19 mouse cellular contexts compared by ENCODE assay signal in the genomic region with DNA sequence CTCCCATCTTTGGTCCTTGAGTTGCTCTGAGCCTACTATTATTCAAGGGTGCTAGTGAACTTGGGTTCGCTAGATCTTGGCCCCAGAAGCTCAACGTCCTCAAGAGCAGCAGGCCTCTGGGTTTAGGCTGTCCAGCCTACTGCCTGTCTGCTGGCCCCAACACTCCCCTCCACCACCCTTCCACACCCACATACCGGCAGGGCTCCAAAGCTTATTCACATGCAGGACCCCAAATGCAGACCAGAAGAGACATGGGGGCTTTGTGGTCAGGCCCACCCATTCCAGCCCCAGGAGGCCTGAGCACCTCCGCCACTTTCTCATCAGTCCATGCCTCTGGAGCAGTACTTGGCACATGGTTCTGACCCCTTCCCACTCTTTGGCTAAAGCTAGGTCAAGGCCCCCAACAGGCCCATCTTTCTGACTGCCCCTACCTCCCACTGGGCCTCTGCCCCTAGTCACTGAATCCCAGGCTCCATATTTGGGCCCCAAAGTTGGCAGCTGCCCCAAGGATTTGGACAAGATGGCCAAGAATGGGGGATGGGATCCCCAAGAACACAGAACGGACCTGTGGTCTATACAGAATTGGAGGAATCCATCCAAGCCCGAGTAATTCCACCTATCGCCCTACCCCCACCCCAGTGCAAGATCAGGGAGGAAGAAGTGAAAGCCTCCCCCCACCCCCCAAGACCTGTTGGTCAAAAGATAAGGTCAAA. TPM values are rescaled to one million over a fixed set of nuclear protein-coding genes. Genes with fewer than 3 reads are reported as not detected.
DNase-seq lines count a peak whose midpoint lies in the region; ATAC-seq and TF ChIP-seq lines count a peak whose summit lies in the region.
"Had no signal": no experiment of that assay in that cellular context is flagged by ENCODE, and none has a peak within 500 bp of the region (broad histone marks: within the 10 kb centered on the region; RNA-seq: fewer than 3 reads in every experiment).

No protein-coding gene starts in this region.

- 0 out of 2 replicates have a peak overlapping the region, but pooled peaks have one; percentile 33 for H3K27ac ChIP-seq in kidney, embryonic 15.5 days
- H3K27ac ChIP-seq in kidney, adult 2 months (ENCODE audit: insufficient read depth, low read depth, low read length) = no peak overlapping the region
- 0 out of 2 replicates have a peak overlapping the region, but pooled peaks have one; percentile 44 for H3K27ac ChIP-seq in forebrain, embryonic 15.5 days (replicated peaks)
- H3K27ac ChIP-seq: liver, embryonic 15.5 days; macrophage; stomach, postnatal 0 days had no signal

- H3K36me3 ChIP-seq in kidney, embryonic 15.5 days = peaks cover 73% of the 10 kb centered on the region
- no peaks in the 10 kb centered on the region for H3K36me3 ChIP-seq in kidney, adult 2 months (ENCODE audit: control insufficient read depth, insufficient read depth, low read length)
- peaks cover 95% of the 10 kb centered on the region for H3K36me3 ChIP-seq in megakaryocyte, embryonic 14.5 days (replicated peaks; ENCODE audit: low read length)
- H3K36me3 ChIP-seq in forebrain, embryonic 15.5 days = no peaks in the 10 kb centered on the region
- H3K36me3 ChIP-seq: liver, embryonic 15.5 days had no signal

- WGBS in kidney, embryonic 15.5 days = 80% methylated on average over 7 of the region's 7 CpGs
- 85% methylated on average over 7 of the region's 7 CpGs for WGBS in kidney, adult 2 months
- 69% methylated on average over 7 of the region's 7 CpGs for WGBS in forebrain, embryonic 15.5 days

- peaks cover 60% of the 10 kb centered on the region for H3K4me1 ChIP-seq in kidney, embryonic 15.5 days
- H3K4me1 ChIP-seq in kidney, adult 2 months (ENCODE audit: control insufficient read depth, insufficient read depth, low read length) = no peaks in the 10 kb centered on the region
- H3K4me1 ChIP-seq in megakaryocyte, embryonic 14.5 days = peaks cover 88% of the 10 kb centered on the region
- peaks cover 51% of the 10 kb centered on the region for H3K4me1 ChIP-seq in forebrain, embryonic 15.5 days

- H3K9me3 ChIP-seq in kidney, embryonic 15.5 days (replicated peaks) = no peaks in the 10 kb centered on the region
- no peaks in the 10 kb centered on the region for H3K9me3 ChIP-seq in megakaryocyte, embryonic 14.5 days
- no peaks in the 10 kb centered on the region for H3K9me3 ChIP-seq in forebrain, embryonic 15.5 days
- H3K9me3 ChIP-seq: liver, embryonic 15.5 days had no signal

- H3K4me2 ChIP-seq in kidney, embryonic 15.5 days = no peak overlapping the region
- H3K4me2 ChIP-seq in forebrain, embryonic 15.5 days (replicated peaks) = no peak overlapping the region

- ATAC-seq in kidney, embryonic 15.5 days (replicated peaks; ENCODE audit: low FRiP score) = no peak
- ATAC-seq in megakaryocyte, adult 5-6 weeks (ENCODE audit: poor library complexity, severe bottlenecking) = no peak
- no peak for ATAC-seq in forebrain, embryonic 15.5 days (replicated peaks)

- no peak overlapping the region for H3K4me3 ChIP-seq in kidney, embryonic 15.5 days (replicated peaks)
- H3K4me3 ChIP-seq in kidney, adult 2 months (ENCODE audit: insufficient read depth, low read depth, low read length) = no peak overlapping the region
- H3K4me3 ChIP-seq in megakaryocyte, embryonic 14.5 days (replicated peaks) = peak overlapping the region; percentile 26
- no peak overlapping the region for H3K4me3 ChIP-seq in forebrain, embryonic 15.5 days
- H3K4me3 ChIP-seq: erythroblast, embryonic 14.5 days; liver, embryonic 15.5 days had no signal

- TF ChIP-seq POLR2A in kidney, adult 2 months (IDR thresholded peaks at IDR 0.05; ENCODE audit: low read depth, low read length) = no peak

- no peaks in the 10 kb centered on the region for H3K27me3 ChIP-seq in kidney, embryonic 15.5 days
- H3K27me3 ChIP-seq in kidney, adult 2 months (replicated peaks; ENCODE audit: control insufficient read depth, insufficient read depth, low read length) = no peaks in the 10 kb centered on the region
- no peaks in the 10 kb centered on the region for H3K27me3 ChIP-seq in megakaryocyte, embryonic 14.5 days (replicated peaks)
- no peaks in the 10 kb centered on the region for H3K27me3 ChIP-seq in forebrain, embryonic 15.5 days

- DNase-seq in cerebellum, postnatal 10 days = peak; percentile 39 to 46
- no peak for DNase-seq in cerebellum, adult 11-12 months
- no peak for DNase-seq in kidney, adult 2 months
- no peak for DNase-seq in retina, embryonic 14.5 days (ENCODE audit: low spot score)
- DNase-seq: adrenal gland, postnatal 25 days; cerebellum, adult 18-20 months; gastrocnemius, postnatal 36 days; kidney, adult 11 months; kidney, postnatal 10 days; retina, postnatal 1 day; right cerebral cortex, postnatal 4 days had no signal

- no peak overlapping the region for H3K9ac ChIP-seq in kidney, embryonic 15.5 days
- no peak overlapping the region for H3K9ac ChIP-seq in forebrain, embryonic 15.5 days (replicated peaks)
- H3K9ac ChIP-seq: liver, embryonic 15.5 days had no signal

- TF ChIP-seq CTCF in kidney, adult 2 months (conservative IDR thresholded peaks at IDR 0.05; ENCODE audit: insufficient read depth, insufficient read length, low read depth, low read length) = no peak

RNA-seq across cellular contexts. Expression of gene Ccnd2, which starts 8.3 kb away (rescaled TPM):
- polyA plus RNA-seq in kidney, embryonic 15.5 days (2015; fragmentation: Nextera tagmentation; extraction: Ambion mirVana) = 666 and 667 TPM in 2 replicates
- polyA plus RNA-seq in kidney, adult 2 months (2012; rRNA removed) = 18.8 and 27.7 TPM in 2 replicates
- 143 and 319 TPM in 2 replicates for polyA plus RNA-seq in megakaryocyte, embryonic 14.5 days (2012; ENCODE audit: insufficient read depth, low replicate concordance)
- 7.9 and 19.1 TPM in 2 replicates for total RNA-seq in megakaryocyte, adult 5-6 weeks (2015)
- total RNA-seq in megakaryocyte, adult 5-6 weeks (2017) = 3.6 and 5.4 TPM in 2 replicates
- polyA plus RNA-seq in forebrain, embryonic 15.5 days (2015; fragmentation: Nextera tagmentation; extraction: Ambion mirVana) = 1,282 and 1,421 TPM in 2 replicates

RNA-seq across cellular contexts. Expression of gene Tigar, which starts 34.4 kb away (rescaled TPM):
- 3.2 and 3.4 TPM in 2 replicates for polyA plus RNA-seq in kidney, embryonic 15.5 days (2015; fragmentation: Nextera tagmentation; extraction: Ambion mirVana)
- polyA plus RNA-seq in kidney, adult 2 months (2012; rRNA removed) = 2.4 and 3.0 TPM in 2 replicates
- 0.50 TPM in 1 of 2 replicates, not detected in the other for polyA plus RNA-seq in megakaryocyte, embryonic 14.5 days (2012; ENCODE audit: insufficient read depth, low replicate concordance)
- 4.0 and 4.7 TPM in 2 replicates for total RNA-seq in megakaryocyte, adult 5-6 weeks (2015)
- 4.7 and 5.0 TPM in 2 replicates for total RNA-seq in megakaryocyte, adult 5-6 weeks (2017)
- polyA plus RNA-seq in forebrain, embryonic 15.5 days (2015; fragmentation: Nextera tagmentation; extraction: Ambion mirVana) = 9.2 and 10.0 TPM in 2 replicates
- polyA plus RNA-seq: erythroblast, embryonic 14.5 days had no signal

Comparison
In these comparisons a context has a peak if more than half of its experiments do, and no peak if none do; other contexts are left out.
1. DNase-seq: peak in cerebellum, postnatal 10 days (2 of 2); none in cerebellum, adult 11-12 months (single experiment), kidney, adult 2 months (single experiment) and retina, embryonic 14.5 days (single experiment).